Mouse (Mus musculus) small intestine, adult 2 months (tissue): ENCODE results near the gene Frs3. TPM values are rescaled to one million over a fixed set of nuclear protein-coding genes. Genes with fewer than 3 reads are reported as not detected.
A peak's percentile ranks its signal among the peaks of the same experiment; 100 is the strongest.

Source experiments
- H3K27ac ChIP-seq: fragments of 200-500 bp; 2 replicates; pipeline ENCODE4 v1.5.1; 2012; ENCODE audit warnings: low read depth, low read length, control low read depth, inconsistent platforms; ENCODE audit not compliant: insufficient read depth
- H3K27me3 ChIP-seq: fragments of 200-500 bp; 2 replicates; pipeline ENCODE4 v1.6.1; 2012; ENCODE audit warnings: mild to moderate bottlenecking, moderate library complexity, low read length, inconsistent platforms; ENCODE audit not compliant: control insufficient read depth, insufficient read depth
- H3K36me3 ChIP-seq: fragments of 200-500 bp; 2 replicates; pipeline ENCODE4 v1.6.1; 2012; ENCODE audit warnings: mild to moderate bottlenecking, low read length, control low read depth, inconsistent platforms; ENCODE audit not compliant: control insufficient read depth, insufficient read depth
- H3K4me1 ChIP-seq: fragments of 200-500 bp; 2 replicates; pipeline ENCODE4 v1.6.1; 2012; ENCODE audit warnings: low read length, inconsistent platforms, mixed read lengths; ENCODE audit not compliant: control insufficient read depth, insufficient read depth, insufficient read length
- H3K4me3 ChIP-seq: fragments of 200-500 bp; 2 replicates; pipeline ENCODE4 v1.5.1; 2012; ENCODE audit warnings: low read depth, mild to moderate bottlenecking, control low read depth, inconsistent platforms, low read length, moderate library complexity
- CTCF ChIP-seq: fragments of 200-500 bp; IDR thresholded peaks from 2 replicates; pipeline ENCODE4 v1.5.1; 2012; ENCODE audit warnings: low read depth, mild to moderate bottlenecking, control low read depth, inconsistent platforms, low read length, moderate library complexity, mixed read lengths; ENCODE audit not compliant: insufficient replicate concordance, insufficient read length; ENCODE audit errors: extremely low read depth
- POLR2A ChIP-seq: fragments of 200-500 bp; IDR thresholded peaks from 2 replicates; pipeline ENCODE4 v1.6.1; 2012; ENCODE audit warnings: low read depth, mild to moderate bottlenecking, control low read depth, inconsistent platforms, low read length, moderate library complexity
- WGBS: fragments of 180-500 bp; shearing (Covaris S2); methylation state at CpG from one replicate; pipeline ENCODE4 v1.1.7; 2018; 5-methylcytosine and 5-hydroxymethylcytosine counted together
- polyA plus RNA-seq: library from polyadenylated mRNA; depleted of rRNA; stranded (reverse); fragments of >200 nt; gene quantifications from 2 replicates; pipeline ENCODE4 v1.2.3, GENCODE M21; 2012

Frs3 gene
- polyA plus RNA-seq, 1 experiment: 13.1 TPM

- H3K36me3 ChIP-seq: no peaks in the 10 kb centered on the region
- TF ChIP-seq POLR2A: no peak
- TF ChIP-seq CTCF: no peak
- no peaks in the 10 kb centered on the region for H3K27me3 ChIP-seq
- H3K4me1 ChIP-seq: peaks cover 19% of the 10 kb centered on the region
- H3K4me3 ChIP-seq: no peak overlapping the region
- WGBS: 83% methylated on average over 14 of the region's 14 CpGs
- no peak overlapping the region for H3K27ac ChIP-seq
Observed at GRCm38 (mm10) chr17:47735553-47736100, 46.8 kb downstream of the Frs3 start.

- H3K4me1 ChIP-seq: peaks cover 16% of the 10 kb centered on the region
- peak within 1 kb of the TSS; percentile 87 for H3K27ac ChIP-seq
- no peaks in the 10 kb centered on the region for H3K27me3 ChIP-seq
- no peaks in the 10 kb centered on the region for H3K36me3 ChIP-seq
- TF ChIP-seq CTCF (peak; percentile 91), POLR2A (peak; percentile 77; the same call in 1 of the 2 replicates)
- WGBS: 2% methylated on average over 44 of the region's 47 CpGs
- H3K4me3 ChIP-seq: peak within 1 kb of the TSS; percentile 98
Observed at GRCm38 (mm10) chr17:47736856-47737255, 48.0 kb downstream of the Frs3 start, which contains the start of gene Tfeb. Gene Tfeb, plus strand, starts transcription at chr17:47737030.

GRCm38 (mm10) chr17:47737271-47738065, 48.6 kb downstream of the Frs3 start:
- Histone ChIP-seq H3K27ac (peak overlapping the region; percentile 87), H3K4me3 (peak overlapping the region; percentile 98), H3K36me3 (no peaks in the 10 kb centered on the region), H3K4me1 (peaks cover 16% of the 10 kb centered on the region), H3K27me3 (no peaks in the 10 kb centered on the region)
- WGBS: under 1% methylated on average over 49 of the region's 60 CpGs
- TF ChIP-seq POLR2A (0 out of 2 replicates have a peak, but pooled peaks have one; percentile 10), CTCF (no peak)

DNA sequence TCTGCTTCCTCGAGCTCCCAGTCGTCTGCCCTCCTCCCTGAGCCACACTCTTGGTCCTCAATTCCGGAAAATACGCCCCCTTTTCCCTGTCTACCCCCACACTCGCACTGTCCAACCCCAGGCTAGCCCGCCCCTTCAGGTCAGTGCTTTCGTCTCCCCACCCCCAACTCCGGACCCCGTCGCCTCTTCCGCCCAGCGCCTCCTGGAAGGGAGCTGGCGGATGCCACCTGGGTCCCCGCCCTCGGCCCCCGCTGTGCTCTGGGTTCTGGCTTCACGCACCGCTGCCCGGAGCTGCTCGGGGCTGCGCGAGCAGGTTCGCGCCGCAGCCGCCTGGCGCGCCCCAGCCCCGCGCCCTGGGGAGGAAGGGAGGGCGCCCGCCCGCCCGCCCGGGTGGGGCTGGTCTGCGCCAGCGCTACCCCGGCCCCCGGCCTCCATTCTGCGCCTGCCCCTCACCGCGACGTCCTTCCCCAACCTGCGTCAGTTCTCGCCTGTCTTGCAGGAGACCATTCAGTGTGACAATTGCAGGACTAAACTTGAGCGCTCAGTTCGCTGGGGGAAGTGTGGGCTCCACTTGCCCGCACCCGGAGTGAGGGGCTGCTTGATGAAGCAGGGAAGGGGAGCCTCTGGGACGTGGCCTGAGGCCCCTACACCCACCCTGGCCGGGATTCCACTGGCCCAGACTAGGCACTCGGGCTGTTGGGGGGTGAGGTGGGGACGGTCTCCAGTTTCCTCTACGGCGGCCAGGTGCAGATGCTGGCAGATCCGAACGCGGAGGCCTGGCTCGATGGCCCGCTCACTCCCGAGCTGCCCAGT, 49.4 kb downstream of the Frs3 start:
- Histone ChIP-seq H3K4me3 (peak overlapping the region; percentile 98), H3K27ac (peak overlapping the region; percentile 62), H3K27me3 (no peaks in the 10 kb centered on the region), H3K36me3 (no peaks in the 10 kb centered on the region), H3K4me1 (peaks cover 16% of the 10 kb centered on the region)
- WGBS: 1% methylated on average over 52 of the region's 61 CpGs
- no peak for TF ChIP-seq POLR2A

- WGBS: 11% methylated on average over 20 of the region's 20 CpGs
- Histone ChIP-seq H3K4me1 (peaks cover 16% of the 10 kb centered on the region), H3K4me3 (peak overlapping the region; percentile 98), H3K27ac (peak overlapping the region; percentile 62), H3K27me3 (no peaks in the 10 kb centered on the region), H3K36me3 (no peaks in the 10 kb centered on the region)
- TF ChIP-seq POLR2A: no peak
- no peak for TF ChIP-seq CTCF
Observed at GRCm38 (mm10) chr17:47738879-47739798, 50.3 kb downstream of the Frs3 start.

DNA sequence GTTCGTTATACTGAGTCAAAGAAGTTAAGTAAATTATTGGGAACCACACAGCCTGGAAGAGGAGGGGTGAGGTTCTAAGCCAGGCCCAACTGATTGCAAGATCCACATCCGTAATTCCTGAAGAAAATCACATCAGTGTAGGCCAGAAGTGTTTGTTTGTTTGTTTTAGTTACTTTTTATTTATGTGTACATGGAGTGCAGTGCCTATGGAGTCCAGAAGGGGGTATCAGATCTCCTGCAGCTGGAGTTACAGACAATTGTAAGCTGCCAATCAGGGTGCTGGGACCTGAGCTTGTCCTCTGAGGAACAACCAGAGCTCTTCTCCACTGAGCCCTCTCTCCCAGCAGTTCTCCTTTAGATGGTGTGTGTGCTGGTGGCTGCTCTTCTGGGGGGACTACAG, 51.4 kb downstream of the Frs3 start:
- H3K4me1 ChIP-seq: peaks cover 16% of the 10 kb centered on the region
- WGBS: 65% methylated on average over 2 of the region's 2 CpGs
- H3K4me3 ChIP-seq: no peak overlapping the region
- TF ChIP-seq POLR2A (no peak), CTCF (no peak)
- no peak overlapping the region for H3K27ac ChIP-seq
- H3K27me3 ChIP-seq: no peaks in the 10 kb centered on the region
- H3K36me3 ChIP-seq: no peaks in the 10 kb centered on the region
